Mouse (Mus musculus): ENCODE measurements around the gene Mmp25. TPM values are rescaled to one million over a fixed set of nuclear protein-coding genes. Genes with fewer than 3 reads are reported as not detected.

Mmp25 gene
- total RNA-seq (2021): 1 to 10 TPM; 1.1 to 1.5 TPM

- intact Hi-C loops (cut with DNase I): no loop called here
- DNase-seq (ENCODE audit: extremely low spot score in 1 of 2, low spot score in 2 of 2): peak in 1 of 2 experiments; percentile 80
These were observed at the start of gene Mmp25 for GRCm38 (mm10) chr17:23644613-23645495. TSS of gene Mmp25 (minus strand) at chr17:23645277.

DNA sequence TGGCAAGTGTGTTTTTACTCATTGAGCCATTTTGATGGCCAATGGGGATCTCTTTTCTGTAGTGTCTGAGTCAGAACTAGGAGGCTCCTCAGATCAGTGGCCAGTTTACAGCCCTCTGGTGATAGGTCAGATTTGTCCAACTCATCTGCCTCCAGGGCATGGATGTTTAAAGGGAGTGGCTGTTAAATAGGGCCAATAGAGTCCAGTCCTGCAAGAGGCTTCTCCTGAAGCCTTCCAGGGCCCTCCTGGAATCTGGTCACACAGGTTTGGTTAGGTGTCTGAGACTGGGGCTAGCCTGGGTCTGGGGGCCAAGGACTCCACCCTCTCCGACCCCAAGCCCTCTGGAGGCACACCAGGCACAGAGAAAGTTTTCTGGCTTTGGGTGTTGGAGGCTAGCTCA, 49.4 kb upstream of the Mmp25 start:
- no peak for DNase-seq (ENCODE audit: extremely low spot score in 1 of 2, low spot score in 2 of 2)
- intact Hi-C loops (cut with DNase I): no loop called here

DNA sequence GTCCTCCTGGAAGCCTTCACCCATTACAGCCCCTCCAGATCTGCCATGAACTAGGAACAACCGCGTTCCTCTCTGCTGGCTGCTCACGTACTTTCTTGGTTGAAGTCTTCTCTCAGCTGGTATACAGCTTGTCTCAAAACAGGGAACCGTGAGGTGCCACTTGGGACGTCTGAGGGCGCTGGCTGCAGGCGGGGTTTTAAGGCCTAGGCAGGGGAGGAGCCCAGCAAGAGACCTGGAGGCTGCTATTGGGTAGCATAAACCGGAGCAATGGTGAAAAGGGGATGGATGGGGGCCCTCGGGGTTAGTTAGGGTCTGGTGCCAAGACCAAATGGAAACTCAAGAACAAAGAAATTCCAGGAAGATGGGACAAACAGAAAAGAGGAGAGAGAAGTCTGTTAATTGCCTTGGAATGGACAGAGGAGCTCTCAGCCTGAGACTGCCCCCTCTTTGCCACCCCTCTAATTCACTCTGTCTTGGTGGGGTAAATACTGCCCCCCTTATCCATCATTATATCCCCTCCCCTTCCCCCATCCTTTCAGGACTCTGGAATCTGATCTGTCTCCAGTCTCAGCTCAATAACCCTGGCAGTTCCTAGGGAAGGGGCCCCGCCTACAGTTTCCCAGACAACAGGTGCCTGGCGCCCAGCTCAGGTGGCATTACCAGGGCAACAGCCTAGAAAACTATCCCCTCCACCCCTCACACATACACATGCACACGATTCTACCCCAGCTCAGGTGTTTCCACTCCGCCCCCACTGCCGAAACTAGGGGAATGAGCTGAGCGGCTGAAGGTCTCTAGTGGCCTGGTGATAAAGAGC, 39.0 kb upstream of the Mmp25 start, which contains the start of gene Cldn9:
Gene Cldn9, minus strand, starts transcription at position 171 of the 817 bp plus-strand sequence.
- DNase-seq (ENCODE audit: extremely low spot score in 1 of 2, low spot score in 2 of 2): no peak
- intact Hi-C loops (cut with DNase I): no loop called here

- intact Hi-C loops (cut with DNase I): no loop called here
- DNase-seq (ENCODE audit: extremely low spot score in 1 of 2, low spot score in 2 of 2): no peak
These were observed 38.1 kb upstream of the Mmp25 start for GRCm38 (mm10) chr17:23683226-23683625.

DNA sequence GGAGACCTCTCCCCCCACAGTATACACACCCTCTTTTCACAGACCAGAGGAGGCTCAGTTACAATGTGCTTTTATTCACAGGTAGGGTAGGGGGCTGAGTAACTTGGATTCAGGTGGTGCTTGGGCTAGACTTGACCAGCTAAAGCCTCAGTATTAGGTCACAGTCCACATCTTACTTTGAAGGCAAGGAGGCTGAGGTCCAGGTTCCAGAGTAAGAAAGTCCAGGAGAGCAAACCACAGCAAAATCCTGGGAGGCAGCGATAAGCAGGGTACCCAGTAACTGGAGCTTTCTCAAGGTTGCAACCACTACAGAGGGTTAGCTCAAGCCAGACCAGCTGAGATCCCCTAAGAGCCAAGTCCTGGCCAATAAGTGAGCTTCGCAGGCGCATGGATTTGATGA, 37.5 kb upstream of the Mmp25 start:
- no peak for DNase-seq (ENCODE audit: extremely low spot score in 1 of 2, low spot score in 2 of 2)

DNA sequence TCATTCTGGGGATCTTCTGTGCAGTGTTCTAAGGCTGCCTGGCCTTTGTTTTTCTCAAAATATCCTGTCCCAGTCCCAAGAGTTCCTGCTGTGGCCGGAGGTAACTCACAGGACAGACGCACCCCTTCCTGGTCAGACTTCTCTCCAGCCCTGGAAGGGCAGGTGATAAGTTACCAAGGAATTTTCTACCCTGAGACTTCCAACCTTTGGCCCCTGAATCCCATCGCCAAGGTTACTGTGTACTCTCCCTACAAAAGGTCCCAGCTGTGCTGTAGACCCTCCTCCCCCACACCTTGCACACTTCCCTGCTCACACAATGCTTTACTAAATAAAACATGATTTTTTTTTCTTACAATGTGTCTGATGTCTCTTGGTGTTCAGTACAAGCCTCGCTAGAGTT, 37.0 kb upstream of the Mmp25 start:
- DNase-seq (ENCODE audit: extremely low spot score in 1 of 2, low spot score in 2 of 2): no peak
- intact Hi-C loops (cut with DNase I): no loop called here

More for the DNA sequence above, 37.5 kb upstream of the Mmp25 start:
- intact Hi-C loops (cut with DNase I): no loop called here

- DNase-seq (ENCODE audit: extremely low spot score in 1 of 2, low spot score in 2 of 2): no peak
- intact Hi-C loops (cut with DNase I): no loop called here
These were observed 36.0 kb upstream of the Mmp25 start for GRCm38 (mm10) chr17:23681086-23681485.

DNA sequence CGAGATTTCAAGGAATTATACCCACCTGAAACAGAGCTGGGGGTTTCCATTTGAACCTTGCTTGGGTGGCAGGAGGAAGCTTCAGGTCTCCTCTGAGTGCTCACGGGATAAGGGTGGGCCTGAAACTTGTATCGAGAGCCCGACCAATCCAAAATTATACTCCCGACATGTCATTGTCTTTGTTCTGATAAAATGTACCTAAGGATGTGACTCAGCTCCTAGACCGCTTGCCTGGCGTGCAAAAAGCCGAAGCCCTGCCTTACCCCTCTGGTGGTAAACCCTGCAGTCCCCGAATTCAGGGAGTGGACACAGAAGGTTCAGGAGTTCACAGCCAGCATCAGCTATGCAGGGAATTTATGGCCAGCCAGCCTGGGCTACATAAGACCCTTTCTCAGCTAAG, 35.3 kb upstream of the Mmp25 start:
- DNase-seq (ENCODE audit: extremely low spot score in 1 of 2, low spot score in 2 of 2): no peak
- intact Hi-C loops (cut with DNase I): no loop called here

DNA sequence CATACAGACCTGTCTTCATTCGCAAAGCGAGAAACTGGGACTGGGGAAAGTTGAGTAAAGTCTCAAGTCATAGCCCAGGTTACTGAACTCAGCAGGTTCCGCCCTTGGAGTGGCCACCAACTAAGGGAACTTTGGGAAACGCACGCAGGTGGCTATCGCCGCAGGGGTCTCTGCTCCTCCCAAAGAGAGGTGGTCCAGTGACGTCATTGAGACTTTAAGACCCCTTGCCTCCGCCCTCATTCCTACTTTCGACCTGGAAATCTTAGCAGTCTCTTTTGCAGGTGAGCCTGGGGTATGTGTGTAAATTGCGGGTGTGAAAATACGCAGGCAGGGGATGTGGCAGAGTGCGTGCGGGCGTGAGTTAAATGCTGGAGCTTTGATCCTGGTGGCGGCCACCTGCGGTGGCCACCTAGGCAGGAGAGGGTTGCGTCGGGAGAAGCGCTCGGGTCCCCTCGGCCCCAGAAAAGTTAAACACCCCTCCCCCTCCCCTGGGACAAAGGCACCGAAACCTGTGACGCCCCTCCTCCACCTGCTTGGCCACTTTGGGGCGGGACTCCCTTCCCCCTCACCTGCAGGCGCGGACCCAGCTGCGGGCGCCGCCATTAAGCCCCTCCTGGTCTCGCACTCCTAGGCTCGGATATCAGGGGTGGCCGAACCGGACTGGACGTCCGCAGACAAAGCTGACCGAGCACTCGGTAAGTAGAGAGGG, 34.2 kb upstream of the Mmp25 start, which contains the start of gene Cldn6:
Gene Cldn6, plus strand, starts transcription at position 123 of the 709 bp plus-strand sequence.
- no peak for DNase-seq (ENCODE audit: extremely low spot score in 1 of 2, low spot score in 2 of 2)
- intact Hi-C loops (cut with DNase I): no loop called here

GRCm38 (mm10) chr17:23677236-23677679, 32.2 kb upstream of the Mmp25 start, which contains the start of gene Tnfrsf12a:
TSS of gene Tnfrsf12a (minus strand) at chr17:23677468.
- intact Hi-C loops (cut with DNase I): no loop called here
- DNase-seq (ENCODE audit: extremely low spot score in 1 of 2, low spot score in 2 of 2): peak; percentile 43 to 88

DNA sequence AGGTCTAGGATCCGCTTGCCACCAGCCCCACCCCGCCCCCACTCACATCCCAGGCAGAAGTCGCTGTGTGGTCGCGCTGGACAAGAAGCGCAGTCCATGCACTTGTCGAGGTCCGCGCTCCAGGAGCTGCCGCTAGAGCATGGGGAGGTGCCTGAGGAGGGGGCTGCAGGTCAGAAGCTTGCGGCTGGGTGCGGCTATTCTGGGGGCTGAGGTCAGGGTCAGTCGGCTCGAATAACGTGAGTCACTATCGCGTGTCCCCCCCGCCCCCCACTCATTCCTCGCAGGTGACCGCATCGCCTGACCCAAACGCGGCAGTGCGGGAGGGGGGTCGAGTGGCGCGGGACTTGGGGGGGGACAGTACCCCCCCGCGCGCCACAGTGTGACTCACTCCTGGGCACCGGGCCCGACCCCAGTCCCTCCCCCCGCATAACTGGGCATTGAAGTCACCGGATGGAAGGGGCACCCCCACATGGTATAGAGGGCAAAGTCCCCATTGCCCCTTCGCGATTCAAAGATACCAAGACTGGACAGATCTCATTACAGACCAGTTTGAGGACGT, 31.5 kb upstream of the Mmp25 start:
- intact Hi-C loops (cut with DNase I): no loop called here
- DNase-seq (ENCODE audit: extremely low spot score in 1 of 2, low spot score in 2 of 2): peak in 1 of 2 experiments; percentile 65

- intact Hi-C loops (cut with DNase I): no loop called here
- peak; percentile 18 to 64 for DNase-seq (ENCODE audit: extremely low spot score in 1 of 2, low spot score in 2 of 2)
These were observed 30.6 kb upstream of the Mmp25 start for GRCm38 (mm10) chr17:23675564-23676281.

DNA sequence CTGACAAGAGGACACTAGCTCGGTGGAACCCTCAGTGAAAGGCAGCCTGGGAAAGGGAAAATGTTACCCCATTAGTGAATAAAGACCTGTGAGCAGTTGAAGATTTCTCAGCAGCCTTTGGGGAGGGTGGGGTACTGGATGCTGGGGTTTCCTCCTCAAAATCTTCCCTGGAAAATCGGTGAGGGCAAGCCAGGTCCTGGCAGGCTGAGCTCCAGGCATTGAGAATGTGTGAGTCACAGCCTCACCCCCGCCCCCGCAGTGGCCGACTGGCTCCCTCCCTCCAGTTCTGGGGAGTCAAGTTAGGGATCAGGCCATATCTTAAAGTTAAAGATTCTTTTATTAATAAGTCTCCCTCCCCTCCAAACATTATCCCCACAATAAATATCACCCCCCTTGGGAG, 30.1 kb upstream of the Mmp25 start:
- DNase-seq (ENCODE audit: extremely low spot score in 1 of 2, low spot score in 2 of 2): peak in 1 of 2 experiments; percentile 62
- intact Hi-C loops (cut with DNase I): no loop called here

- no peak for DNase-seq (ENCODE audit: extremely low spot score in 1 of 2, low spot score in 2 of 2)
- intact Hi-C loops (cut with DNase I): no loop called here
These were observed 29.3 kb upstream of the Mmp25 start for GRCm38 (mm10) chr17:23674271-23674952.

GRCm38 (mm10) chr17:23673424-23674073, 28.5 kb upstream of the Mmp25 start, which contains the start of the genes Hcfc1r1 and Thoc6:
TSS of gene Hcfc1r1 (plus strand) at chr17:23673596.
TSS of gene Thoc6 (minus strand) at chr17:23673882.
- peak; percentile 93 to 94 for DNase-seq (ENCODE audit: extremely low spot score in 1 of 2, low spot score in 2 of 2)
- intact Hi-C loops (cut with DNase I): no loop called here

DNA sequence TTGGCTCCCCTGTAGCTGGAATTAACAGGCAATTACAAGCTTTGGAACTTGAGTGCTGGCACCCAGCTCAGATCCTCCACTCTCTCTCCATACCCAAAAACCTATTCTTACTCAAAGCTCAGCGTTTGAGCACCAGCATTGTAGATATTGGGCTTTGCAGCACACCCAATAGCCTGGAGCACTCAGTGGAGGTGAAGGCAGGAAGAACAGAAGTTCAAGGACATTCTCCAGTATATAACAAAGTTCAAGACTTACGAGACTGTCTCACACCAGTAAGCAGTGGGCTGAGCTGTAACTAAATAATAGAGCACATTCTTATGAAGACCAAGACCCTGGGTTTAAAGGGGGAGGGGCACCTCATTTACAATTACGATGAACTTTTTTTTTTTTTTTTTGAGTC, 27.7 kb upstream of the Mmp25 start:
- no peak for DNase-seq (ENCODE audit: extremely low spot score in 1 of 2, low spot score in 2 of 2)
- intact Hi-C loops (cut with DNase I): no loop called here

GRCm38 (mm10) chr17:23671519-23671918, 26.4 kb upstream of the Mmp25 start:
- intact Hi-C loops (cut with DNase I): no loop called here
- no peak for DNase-seq (ENCODE audit: extremely low spot score in 1 of 2, low spot score in 2 of 2)

Measured in left cerebral cortex, postnatal 10 days (tissue).